Mouse (Mus musculus): ENCODE measurements at regions not wholly inside any gene's neighbourhood (a gene's known extent, or its start where the extent isn't known, plus 50 kb on each side); places are given as distances from the start of the nearest gene placed in this dataset.
A peak's percentile ranks its signal among the peaks of the same experiment; 100 is the strongest.

DNA sequence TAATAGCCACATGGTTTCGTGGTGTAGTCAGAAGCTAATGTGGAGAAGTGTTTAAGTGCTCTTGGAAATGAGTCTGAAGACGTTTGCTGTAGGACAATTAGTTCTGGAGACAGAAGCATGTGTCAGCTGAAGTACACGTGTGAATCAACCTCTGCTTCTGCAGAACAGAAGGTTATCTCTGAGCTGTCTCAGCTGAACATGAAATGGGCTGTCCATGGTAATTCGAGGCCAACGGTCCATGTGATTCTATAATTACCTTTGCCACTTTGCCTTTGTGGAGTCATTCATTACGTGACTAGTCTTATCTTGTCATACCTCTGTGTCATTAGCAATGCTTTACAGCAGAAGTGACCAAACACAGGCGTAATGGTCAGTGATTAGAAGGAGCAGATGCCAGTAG is 295.6 kb upstream of the Veph1 start:
- no peak for ATAC-seq (replicated peaks; ENCODE audit: low FRiP score, poor library complexity, severe bottlenecking)

DNA sequence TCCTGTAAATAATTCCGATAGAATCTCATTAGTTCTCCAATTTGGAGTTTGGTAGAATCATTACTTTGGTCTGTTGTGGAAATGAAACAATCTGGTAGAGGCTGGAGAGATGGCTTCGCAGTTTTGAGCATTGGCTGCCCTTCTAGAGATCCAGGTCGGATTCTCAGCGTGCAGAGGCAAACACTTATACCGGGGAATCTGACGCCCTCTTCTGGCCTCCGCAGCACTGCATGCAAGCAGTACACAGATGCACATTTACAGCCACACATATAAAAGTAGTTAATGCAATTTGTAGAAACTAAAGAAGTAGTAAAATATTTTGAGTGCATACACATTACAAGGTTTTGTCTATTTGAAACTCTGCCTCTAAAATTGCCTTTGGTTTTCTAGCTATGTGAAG is 294.1 kb upstream of the Veph1 start:
- no peak for ATAC-seq (replicated peaks; ENCODE audit: low FRiP score, poor library complexity, severe bottlenecking)

DNA sequence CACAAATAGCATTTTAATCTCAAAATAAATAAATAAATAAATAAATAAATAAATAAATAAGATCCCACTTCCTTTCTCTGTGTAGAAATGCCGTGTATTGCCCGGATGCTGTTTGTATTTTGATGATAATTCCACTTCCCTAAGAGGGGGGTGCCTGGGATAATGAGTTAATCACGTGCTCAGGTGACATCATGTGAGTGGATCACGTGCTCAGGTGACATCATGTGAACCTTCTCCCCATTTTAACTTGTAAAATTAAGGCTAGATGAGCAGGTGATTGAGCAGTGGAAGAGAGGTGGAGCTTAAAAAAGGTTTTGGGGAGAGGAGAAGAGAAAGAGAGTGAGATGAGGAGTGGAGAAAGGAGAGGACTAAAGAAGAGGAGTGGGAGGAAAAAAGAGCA is 292.8 kb upstream of the Veph1 start:
- ATAC-seq (replicated peaks; ENCODE audit: low FRiP score, poor library complexity, severe bottlenecking): no peak

DNA sequence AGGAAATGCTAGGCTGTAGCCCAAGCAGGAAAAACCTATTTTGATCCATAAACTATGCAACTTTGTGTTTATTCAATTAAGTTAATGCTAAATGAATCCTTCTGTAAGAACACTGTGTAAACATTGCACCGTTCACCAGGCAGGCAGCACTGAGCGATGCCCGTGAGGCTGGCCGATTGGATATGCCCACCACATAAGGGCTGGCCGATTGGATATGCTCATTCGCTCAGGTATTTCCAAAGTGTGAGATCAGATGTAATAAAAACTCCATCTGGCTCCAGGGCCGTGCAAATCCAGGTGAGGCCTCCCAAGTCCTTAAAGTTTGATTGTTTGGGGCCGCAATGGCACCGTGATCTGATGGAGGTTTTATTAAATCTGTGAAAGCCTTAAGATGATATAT is 288.2 kb upstream of the Veph1 start:
- no peak for ATAC-seq (replicated peaks; ENCODE audit: low FRiP score, poor library complexity, severe bottlenecking)

DNA sequence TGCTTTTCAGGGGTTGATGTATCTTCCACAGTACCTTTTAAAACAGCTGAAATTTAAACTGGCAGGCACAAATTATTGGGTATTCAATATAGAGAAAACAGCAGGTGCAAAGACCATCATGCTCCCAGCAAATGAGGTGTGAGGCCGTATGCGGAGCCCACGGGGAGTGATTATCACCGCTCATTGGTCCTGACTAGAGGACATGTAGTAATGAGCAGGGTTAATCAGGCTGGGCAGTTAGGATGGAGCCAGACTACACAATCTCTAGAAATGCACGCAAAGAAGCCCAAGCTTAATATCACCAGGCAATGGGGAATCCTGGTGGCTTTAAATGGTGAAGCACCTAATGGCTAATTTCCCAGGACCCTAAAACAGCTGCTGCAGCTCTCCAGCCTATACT is 287.5 kb upstream of the Veph1 start:
- no peak for ATAC-seq (replicated peaks; ENCODE audit: low FRiP score, poor library complexity, severe bottlenecking)

DNA sequence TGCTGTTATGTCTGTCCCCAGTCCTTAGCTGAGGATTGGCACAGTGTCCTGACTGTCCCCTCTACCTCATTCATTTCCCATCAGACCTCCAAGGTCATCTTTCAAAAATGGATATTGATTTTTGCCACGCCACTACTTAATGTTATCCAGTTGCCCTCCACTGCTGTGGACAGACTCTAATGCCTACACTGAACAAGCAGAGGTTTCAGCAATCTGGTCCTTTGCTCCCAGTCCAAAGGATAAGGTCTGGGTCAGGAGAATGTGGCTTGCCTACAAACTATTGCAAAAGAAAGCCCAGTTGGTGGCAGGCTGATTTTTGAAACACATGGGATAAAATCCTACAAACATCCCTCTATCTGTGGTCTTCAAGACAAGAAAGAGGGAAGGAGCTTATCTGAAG is 280.0 kb upstream of the Veph1 start:
- ATAC-seq (replicated peaks; ENCODE audit: low FRiP score, poor library complexity, severe bottlenecking): no peak

DNA sequence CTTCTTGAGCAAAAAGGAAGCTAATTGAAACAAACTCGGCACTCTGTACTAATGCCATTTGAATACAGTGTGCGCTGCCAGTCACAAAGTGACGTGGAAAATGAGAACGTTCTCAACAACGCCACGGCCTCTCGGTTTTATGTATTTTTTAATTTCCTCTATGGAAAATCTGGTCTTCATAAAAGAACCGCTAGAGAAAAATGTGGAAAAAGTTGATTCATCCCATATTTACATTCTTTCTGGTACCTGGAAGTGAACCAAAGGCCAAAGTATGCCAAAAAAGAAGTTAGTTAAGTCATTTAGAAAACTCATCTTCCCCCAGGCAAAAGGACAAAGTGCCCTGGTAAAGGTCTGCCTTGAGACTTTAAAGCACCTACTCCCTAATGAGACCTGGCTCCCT is 277.7 kb upstream of the Veph1 start:
- no peak for ATAC-seq (replicated peaks; ENCODE audit: low FRiP score, poor library complexity, severe bottlenecking)

DNA sequence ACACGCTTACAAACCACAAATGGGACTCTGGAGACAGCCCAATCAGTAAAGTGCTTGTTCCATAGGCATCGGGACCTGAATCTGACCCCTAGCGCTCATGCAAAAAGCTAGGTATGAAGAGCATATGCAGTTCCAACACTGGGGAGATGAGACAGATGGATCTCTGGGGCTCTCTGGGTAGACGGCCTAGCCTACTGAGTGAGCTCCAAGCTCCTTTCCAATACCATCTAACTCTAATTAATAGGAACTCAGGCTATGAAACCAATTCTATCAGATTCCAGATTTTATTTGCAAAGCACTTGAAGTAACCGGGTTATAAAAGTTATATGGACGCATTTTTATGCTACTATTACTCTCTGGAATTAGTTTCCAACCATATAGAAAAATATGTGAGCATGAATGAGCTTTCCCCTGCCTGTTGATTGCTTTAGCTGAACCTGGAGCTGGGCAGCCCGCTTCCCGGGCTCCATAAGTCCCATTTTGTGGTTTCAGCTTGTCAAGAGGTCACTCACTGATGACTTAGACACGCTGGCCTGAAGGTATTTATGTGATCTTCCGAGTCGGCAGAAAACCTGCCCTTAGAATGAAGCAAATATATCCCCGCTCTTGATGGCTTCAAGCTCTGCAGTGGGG is 276.4 kb upstream of the Veph1 start:
- ATAC-seq (replicated peaks; ENCODE audit: low FRiP score, poor library complexity, severe bottlenecking): no peak

DNA sequence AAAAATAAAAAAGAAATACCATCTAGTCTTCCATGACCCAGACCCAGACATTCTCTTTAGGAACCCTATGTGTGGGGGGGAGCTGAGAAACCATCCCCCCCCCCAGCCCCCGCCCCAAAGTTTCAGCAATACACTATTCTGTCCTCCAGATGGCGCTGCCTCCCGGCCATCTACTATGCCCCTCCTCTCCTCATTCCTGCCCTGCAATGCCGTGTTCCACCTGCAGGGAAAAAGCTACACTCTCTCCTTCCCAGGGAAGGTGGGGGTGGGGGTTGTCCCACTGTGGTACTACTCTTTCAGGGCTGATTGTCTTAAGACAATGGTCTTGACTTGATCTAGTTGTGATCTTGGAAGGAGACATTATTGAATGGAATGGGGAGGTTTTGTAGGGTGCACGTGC is 273.7 kb upstream of the Veph1 start:
- ATAC-seq (replicated peaks; ENCODE audit: low FRiP score, poor library complexity, severe bottlenecking): no peak; the same call in 1 of the 2 replicates

DNA sequence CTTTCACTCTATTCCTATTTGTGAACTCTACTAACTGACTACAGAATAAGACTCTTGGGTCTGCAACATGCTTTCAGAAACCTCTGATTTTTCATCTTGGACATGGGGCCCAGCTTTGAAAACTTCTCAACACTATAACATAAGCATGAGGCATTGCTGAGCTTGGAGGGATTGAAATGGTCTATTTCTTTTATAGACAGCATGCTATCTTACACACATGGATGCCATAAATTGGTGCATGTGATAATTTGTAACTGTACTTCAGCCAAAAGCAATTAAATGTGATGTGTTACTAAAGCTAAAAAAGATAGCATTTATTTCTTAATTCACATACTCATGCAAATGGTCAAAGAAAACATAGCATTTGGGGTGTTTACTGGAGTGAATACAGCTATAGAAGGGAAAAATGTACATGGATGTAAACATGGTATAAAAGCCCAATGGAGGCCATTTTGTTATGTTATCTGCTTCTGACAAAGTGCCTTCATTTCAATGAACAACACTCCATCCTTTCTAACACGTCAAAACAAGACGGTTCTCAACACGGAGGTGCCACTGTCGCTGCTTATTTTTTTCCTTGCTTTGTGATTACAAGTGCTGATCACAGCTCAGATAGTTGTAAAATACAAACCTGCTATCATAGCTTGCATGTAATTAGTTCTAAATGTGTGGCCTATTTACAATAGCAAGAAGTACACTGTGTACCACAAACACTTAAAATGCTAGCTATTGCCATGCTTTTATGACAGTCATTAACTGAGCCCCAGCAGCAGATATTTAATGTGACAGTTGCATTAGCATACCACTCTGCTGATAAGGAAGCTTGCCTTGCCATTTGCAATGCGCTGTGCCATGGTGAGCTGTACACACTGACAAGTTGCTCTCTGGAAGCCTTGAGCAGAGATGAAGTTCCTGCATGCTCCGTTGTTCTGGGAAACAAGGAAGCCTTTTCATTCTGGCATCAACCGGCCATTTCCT is 267.9 kb upstream of the Veph1 start:
- ATAC-seq (replicated peaks; ENCODE audit: low FRiP score, poor library complexity, severe bottlenecking): no peak

DNA sequence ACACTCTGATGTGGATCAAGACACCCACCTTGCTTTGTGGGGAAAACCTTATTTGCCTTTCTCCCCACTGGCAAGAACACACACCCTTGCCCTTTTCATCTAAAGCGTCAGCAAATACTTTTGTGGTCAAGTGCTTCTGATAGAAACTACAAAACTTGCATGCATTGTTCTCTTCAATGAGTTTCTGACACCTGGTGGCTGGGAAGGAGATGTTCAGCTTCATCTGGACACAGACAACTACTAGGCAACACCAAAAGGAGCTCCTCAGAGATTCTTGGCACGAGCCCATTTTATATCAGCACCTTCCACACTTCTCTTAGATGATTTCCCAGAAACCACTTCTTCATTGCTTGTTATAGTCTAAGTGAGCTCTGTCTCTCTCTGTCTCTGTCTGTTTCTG is 266.7 kb upstream of the Veph1 start:
- ATAC-seq (replicated peaks; ENCODE audit: low FRiP score, poor library complexity, severe bottlenecking): peak; percentile 98

DNA sequence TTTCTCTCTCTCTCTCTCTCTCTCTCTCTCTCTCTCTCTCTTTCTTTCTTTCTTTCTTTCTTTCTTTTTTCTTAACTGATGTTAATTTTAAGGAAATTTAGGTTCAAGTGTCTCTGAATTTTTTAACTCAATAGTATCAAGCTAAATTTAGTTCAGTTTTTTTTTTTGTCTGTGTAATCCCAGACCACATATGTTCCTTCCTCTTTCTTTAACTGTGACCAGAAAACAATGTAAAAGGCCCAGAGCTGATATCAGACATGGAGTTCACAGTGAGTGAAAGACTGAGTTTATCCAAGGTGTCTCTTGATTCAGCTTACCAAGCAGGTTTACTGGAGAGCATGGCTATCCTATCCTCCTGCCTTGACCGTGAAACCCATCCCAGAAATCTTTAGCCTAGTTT is 258.9 kb upstream of the Veph1 start:
- no peak for ATAC-seq (replicated peaks; ENCODE audit: low FRiP score, poor library complexity, severe bottlenecking)

DNA sequence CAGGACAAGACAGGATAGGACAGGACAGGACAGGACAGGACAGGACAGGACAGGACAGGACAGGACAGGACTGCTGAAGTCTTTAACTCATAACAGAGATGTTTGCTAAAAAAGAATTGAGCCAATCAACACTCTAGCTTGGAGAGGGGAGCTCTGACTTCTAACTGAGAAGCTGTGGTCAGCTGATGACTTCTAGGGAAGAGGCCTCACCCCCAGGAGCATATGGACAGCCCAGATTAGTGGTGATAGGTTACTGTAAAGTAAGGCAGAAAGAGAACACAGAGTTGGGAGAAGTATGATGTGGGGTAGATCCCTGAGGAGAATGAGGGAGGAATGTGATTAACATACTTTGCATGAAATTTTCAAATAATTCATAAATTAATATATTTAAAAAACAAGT is 254.3 kb upstream of the Veph1 start:
- ATAC-seq (replicated peaks; ENCODE audit: low FRiP score, poor library complexity, severe bottlenecking): 0 out of 2 replicates have a peak, but pooled peaks have one; percentile 40

DNA sequence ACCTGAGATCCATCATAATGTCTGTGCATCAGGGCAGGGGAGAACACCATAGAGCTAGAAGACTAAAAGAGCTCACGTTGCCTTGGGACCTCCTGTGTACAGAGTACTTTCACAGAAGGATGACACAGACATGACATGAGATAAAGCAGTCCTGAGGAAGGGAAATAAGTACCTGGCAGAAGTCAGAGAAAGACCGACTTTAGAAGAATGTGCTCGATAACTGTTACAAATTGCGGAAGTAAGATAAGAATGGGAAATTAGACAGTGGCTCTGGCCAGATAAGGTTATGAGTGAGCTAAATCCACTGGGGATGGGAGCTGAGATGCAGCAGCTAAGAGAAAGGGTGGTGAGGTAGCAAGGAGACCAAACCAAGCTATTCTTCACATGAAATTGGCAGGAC is 249.9 kb upstream of the Veph1 start:
- ATAC-seq (replicated peaks; ENCODE audit: low FRiP score, poor library complexity, severe bottlenecking): no peak

DNA sequence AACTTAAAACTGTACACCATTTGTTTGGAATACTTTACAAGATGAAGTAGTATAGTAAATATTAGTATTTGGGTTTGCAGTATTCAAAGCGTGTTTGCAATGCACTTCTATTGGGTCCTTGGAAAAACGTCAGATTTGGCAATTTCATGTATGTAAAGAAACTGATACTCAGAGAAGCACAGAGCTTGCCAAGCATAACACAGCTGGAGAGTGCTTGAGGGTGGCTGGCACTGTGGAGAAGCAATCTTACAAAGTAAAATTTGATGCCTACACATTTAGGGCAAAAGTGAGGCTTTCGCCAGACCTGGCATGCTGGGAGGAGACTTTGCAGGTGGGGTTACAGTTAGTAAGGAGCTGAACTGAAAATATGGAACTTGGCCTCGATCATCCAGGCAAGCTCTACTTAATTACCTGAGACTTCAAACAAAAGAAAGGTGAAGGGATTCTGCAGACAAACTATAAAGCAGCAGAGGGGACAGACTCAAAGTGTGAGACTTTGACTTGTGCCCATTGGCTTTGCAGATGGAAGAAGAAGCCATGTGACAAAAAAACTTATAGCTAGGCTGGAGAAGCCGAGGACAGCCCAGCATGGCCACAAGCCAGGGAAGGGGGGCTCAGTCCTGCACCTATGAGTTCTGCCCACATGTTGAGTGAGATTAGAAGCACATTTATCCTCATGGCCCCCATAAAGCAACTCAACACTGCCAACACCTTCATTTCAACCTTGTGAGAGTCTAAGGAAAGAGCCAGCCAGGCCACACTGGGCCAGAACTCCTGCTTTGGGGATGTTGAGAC is 247.7 kb upstream of the Veph1 start:
- no peak for ATAC-seq (replicated peaks; ENCODE audit: low FRiP score, poor library complexity, severe bottlenecking)

DNA sequence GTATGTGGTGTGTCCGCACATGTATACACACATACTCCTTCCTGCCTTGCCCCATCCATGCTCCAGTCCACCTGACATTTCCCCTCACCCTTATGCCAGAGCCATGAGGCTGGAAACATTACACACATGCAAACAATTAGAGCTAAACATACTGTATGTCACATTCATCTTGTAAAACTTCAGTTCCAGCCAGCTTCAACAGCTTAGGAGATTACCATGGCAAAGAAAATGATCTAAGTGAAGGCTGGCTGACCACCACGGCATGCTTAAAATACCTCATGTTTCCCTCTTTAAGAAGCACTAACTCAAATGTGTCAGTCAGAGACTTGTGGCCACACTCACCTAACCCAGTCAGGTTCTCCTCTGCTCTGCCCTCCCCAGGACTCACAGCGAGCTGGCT is 246.2 kb upstream of the Veph1 start:
- no peak for ATAC-seq (replicated peaks; ENCODE audit: low FRiP score, poor library complexity, severe bottlenecking)

DNA sequence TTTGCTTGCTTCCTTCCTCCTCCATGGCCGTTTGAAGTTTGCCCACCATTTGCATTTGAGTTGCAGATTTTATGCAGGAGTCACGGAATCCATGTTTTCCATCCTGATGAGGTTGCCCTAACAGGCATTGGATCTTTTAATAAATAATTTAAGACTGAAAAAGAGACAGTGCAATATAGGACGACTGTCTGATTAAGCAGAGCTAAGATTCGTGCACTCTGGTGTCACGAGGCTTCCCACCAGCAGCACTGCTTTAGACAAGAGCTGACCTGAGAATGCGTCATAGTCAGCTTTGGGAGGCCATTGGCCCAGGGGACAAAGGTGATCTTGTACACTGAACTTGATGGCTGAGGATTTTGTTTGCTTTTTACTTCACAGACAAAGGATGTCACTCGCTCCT is 241.3 kb upstream of the Veph1 start:
- no peak for ATAC-seq (replicated peaks; ENCODE audit: low FRiP score, poor library complexity, severe bottlenecking)

DNA sequence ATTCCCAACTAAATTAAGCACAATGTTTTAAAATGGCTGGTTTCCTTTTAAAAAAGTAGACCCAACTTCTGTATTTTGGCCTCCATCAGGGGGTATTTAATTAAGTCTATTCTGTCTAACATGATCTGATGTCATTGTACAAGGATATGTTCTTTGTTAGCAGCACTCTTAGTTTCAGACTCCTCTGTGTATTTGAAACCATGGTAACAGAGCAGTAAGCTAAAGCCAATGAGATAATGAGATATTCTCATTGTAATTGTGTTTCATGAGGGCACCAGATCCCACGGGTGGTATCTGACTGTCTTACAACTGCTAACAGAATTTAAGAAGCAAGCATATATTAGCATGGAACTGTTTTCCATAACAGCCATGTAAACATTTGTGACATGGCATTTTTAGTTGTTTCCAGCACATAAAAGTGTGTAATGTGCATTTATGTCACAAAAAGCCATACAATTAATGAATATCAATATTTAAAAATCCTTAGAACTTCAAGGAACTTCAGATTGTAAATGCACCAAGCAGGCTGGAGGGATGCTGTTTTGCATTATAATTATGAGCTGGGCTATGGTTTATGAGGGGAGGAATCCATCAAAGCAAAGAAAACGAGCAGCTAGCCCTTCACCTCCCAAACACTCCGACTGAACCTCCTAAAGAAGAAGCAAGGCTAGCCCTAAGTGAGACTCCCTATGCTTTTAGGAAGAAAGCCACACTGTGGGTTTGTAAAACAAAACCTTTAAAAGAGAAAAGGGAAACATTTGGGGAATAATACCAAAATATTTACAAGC is 240.7 kb upstream of the Veph1 start:
- ATAC-seq (replicated peaks; ENCODE audit: low FRiP score, poor library complexity, severe bottlenecking): no peak

DNA sequence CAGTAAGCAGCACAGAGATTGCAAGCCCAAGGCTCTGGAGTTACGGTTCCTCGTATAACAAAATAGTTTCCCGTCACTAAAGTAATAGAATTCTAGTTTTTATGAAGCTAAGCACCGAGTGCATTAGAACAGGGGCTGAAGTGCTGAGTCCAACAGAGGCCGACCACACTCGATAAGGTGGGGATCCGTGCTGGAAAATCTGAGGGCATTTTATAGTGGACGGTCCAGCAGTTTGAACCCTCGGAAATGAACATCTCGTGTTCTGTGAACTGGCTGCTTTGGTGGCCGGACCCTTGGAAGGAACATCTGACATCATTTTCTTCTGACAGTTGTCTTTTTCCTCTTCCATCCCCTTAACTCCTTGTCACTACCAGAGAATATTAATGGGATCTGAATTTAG is 240.0 kb upstream of the Veph1 start:
- ATAC-seq (replicated peaks; ENCODE audit: low FRiP score, poor library complexity, severe bottlenecking): no peak
